Mouse (Mus musculus): ENCODE measurements at regions not wholly inside any gene's neighbourhood (a gene's known extent, or its start where the extent isn't known, plus 50 kb on each side); places are given as distances from the start of the nearest gene placed in this dataset.

DNA sequence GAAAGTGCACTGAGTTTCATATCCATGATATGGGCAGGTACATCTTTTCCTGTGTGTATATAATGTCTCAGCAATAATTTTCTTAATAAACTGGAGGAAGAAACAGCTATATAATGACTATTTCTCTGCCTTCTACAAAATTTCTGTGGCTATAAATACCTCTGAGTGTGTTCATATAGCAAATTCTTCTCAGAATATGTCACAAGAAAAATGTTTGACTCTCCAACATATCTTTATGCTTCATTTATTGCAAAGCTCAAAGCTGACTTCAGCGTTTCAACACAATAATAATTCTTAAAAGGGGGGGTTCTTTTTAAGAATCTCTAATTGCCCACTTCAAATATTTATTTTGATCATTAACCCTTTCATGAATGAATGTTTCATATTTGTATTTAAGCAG is 310.0 kb upstream of the Paip1 start:
- no peak for DNase-seq (ENCODE audit: extremely low spot score, low spot score)

DNA sequence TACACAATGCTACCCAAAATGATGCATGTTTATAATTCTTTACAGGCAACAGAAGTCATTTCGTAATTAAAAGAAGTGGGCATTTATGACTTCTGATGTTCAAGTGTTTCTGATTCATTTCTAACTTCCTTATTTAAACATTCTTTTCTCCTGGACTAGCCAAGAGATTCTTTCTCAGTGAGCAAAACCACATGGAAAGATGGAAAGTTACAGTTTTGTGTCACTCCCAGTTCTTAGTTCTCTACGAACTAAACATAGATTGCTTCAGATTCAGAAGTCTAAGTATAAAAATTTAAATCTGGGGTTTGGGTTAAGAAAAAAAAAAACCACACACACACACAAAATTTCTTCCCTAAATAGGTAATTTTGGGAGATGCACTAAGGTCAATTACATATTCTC is 288.0 kb upstream of the Paip1 start:
- no peak for DNase-seq (ENCODE audit: extremely low spot score, low spot score)

GRCm38 (mm10) chr13:119143351-119143750 is 285.1 kb upstream of the Paip1 start:
- no peak for DNase-seq (ENCODE audit: extremely low spot score, low spot score)

- no peak for DNase-seq (ENCODE audit: extremely low spot score, low spot score)
These were observed 282.7 kb upstream of the Paip1 start for GRCm38 (mm10) chr13:119145713-119146112.

GRCm38 (mm10) chr13:119147701-119148100 is 280.7 kb upstream of the Paip1 start:
- DNase-seq (ENCODE audit: extremely low spot score, low spot score): no peak

- no peak for DNase-seq (ENCODE audit: extremely low spot score, low spot score)
These were observed 279.3 kb upstream of the Paip1 start for GRCm38 (mm10) chr13:119149141-119149540.

DNA sequence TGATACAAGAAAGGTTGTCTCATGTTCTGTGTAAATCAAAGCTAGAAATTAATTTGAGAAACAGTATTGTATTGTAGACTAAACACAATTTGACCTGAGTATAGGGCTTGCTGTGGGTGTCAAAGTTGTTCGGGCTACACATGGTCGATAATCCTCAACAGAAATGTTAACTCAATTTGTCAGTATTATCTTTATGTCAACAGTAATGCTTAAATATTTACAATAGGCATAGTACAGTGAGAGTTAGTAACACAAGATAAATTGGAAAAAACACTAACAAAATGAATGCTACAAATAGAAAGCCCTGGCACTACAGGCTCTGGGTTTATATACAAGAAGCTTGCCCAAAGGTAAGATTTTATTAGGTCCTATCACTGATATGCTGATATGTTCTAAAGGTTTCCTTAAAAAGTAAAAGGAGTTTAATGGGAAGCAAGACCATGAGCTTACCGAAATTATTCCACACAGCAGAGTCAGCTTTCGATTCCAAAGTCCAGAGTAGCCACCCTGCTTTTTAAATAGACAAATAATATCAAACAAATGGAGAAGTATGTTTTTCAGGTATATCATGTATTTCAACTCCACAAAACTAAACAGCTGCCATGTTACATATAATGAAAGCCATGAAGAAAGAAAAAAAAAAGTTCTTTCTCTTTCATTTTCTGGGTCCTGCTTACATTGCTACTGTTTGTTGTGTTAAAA is 277.4 kb upstream of the Paip1 start:
- DNase-seq (ENCODE audit: extremely low spot score, low spot score): no peak

DNA sequence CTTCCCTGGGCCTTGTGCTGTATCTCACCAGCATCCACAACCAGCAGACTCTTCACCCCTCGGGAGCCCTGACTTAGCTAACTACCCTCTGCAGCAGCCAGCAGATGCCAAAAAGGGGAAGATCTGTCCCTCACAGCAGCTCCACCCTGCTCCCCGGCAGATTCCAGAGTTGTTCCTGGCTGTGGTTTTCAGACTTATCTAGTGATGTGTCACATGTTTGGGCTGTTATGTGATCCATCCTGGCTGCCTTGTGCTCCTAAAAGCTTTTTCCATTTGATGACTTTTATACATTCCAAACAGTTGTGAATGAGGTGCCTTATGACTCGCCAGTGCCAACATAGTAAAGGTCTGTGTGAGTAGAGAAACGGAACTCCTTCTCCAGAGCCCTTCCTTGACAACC is 250.6 kb upstream of the Paip1 start:
- DNase-seq (ENCODE audit: extremely low spot score, low spot score): no peak

DNA sequence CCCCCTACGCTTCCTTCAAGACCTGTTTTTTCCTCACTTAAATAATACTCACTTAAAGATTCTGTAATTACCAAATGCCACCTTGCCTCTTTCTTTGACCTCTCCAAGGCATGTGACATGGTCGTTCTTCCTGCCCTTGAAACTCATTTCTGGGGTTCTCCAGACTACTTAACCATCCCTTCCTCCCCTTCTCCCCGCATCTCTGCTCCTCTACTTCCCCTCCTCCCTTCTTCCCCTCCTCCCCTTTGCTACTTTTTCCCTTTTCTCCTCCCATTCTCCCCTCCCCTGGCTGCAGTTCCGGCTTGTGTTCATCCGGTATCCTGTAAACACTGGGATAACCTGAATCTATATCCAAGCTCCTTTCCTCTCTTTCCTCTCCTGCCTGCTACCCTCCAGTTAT is 250.2 kb upstream of the Paip1 start:
- no peak for DNase-seq (ENCODE audit: extremely low spot score, low spot score)

- no peak for DNase-seq (ENCODE audit: extremely low spot score, low spot score)
These were observed 249.1 kb upstream of the Paip1 start for GRCm38 (mm10) chr13:119179157-119179920.

- DNase-seq (ENCODE audit: extremely low spot score, low spot score): no peak
These were observed 244.0 kb upstream of the Paip1 start for GRCm38 (mm10) chr13:119184322-119184877.

- no peak for DNase-seq (ENCODE audit: extremely low spot score, low spot score)
These were observed 242.7 kb upstream of the Paip1 start for GRCm38 (mm10) chr13:119185567-119186143.

DNA sequence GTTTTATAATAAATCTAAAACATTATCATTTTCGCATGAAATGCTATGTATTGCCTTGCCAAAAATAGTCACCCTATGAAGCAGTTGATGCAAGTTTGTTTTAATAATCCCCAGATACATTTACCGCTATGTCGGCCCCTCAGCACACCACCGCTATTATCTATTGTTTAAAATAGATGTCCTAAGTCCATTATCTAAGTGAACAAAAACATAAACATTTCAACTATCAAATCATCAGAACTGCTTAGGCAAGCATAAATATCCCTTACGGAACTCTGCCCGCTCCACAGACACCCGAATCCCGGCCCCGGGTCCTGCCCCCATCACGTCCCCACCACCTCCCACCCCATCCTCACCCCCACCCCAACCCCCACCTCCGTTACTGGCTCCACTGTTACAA is 196.8 kb upstream of the Paip1 start:
- DNase-seq (ENCODE audit: extremely low spot score, low spot score): no peak

DNA sequence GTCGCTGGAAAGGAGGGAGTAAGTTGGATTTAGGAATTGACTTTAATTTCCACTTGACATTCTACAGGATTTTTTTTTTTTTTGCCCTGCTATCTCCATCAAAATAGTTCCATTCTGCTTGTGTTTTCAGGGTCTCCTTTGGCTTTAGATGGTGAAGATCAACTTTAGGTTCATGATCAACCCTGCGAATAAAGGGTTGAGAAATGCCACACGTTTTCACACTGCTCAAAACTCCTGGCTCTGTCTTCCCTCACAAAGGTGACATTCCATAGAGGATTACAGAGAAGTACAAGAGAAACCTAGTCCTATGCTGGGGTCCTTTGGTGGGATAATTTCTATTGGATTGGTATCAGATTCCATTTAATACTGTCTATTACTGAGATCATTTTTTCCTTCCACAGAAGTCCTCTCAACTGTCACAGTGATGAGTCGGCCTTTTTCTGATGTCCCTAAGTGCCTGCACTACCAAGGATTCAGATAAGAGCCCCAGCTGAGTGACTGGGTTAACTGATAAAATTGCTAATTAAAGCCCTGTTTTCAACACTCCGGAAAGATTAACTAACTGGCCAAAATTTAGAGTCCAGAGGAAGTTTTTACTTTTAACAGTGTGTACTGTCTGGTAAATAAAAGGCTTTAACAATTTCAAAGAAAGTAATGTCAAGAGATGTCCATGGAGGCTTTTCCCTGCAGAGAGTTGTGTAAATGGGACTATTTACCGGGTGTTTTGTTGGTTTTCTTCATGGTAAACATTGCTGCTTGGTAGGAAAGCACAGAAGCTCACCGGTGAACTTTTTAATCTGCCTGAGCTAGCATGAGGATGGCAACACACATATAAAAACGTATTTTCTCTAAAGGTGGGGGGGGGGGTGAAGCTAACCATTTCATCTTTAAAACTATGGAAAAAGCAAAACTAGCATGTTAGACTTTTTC is 196.0 kb upstream of the Paip1 start:
- no peak for DNase-seq (ENCODE audit: extremely low spot score, low spot score)

GRCm38 (mm10) chr13:119233030-119233385 is 195.4 kb upstream of the Paip1 start:
- no peak for DNase-seq (ENCODE audit: extremely low spot score, low spot score)

GRCm38 (mm10) chr13:119233869-119234268 is 194.5 kb upstream of the Paip1 start:
- DNase-seq (ENCODE audit: extremely low spot score, low spot score): no peak

DNA sequence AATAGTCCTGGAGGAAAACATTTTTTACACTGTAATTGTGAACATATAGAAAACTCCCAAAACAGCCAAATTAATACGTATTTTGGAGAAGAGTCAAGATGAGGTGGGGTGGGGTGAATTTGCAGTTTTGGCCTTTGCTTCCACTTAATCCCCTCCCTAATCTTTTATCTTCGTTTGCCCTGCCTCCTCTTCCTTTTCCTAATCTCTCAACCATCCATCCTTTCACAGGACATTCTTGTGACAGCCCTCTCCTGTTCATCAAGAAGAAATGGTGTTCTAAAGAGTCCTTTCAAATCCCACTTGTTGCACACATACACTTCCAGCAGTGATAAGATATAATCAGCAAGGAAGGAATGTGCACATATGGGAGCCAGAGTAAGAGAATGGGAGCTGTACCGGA is 186.0 kb upstream of the Paip1 start:
- DNase-seq (ENCODE audit: extremely low spot score, low spot score): no peak

DNA sequence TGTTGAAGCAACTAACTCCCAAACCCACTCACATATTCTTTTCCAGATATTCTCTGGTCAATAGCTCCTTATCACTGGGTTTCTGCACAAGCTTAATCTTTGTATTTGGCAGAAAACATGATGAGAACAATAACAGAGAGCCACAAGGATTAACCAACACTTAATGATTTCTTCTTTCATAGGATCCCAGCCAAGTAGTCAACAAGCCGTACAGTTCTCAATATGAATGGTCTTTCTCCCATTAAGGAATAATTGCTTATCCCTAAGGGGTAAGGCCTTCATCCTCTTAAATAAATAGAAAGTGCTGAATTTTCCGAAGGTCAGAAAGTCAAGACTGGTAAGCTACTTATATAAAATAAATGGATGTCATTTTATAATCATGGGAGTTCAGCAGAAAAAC is 181.3 kb upstream of the Paip1 start:
- no peak for DNase-seq (ENCODE audit: extremely low spot score, low spot score)

DNA sequence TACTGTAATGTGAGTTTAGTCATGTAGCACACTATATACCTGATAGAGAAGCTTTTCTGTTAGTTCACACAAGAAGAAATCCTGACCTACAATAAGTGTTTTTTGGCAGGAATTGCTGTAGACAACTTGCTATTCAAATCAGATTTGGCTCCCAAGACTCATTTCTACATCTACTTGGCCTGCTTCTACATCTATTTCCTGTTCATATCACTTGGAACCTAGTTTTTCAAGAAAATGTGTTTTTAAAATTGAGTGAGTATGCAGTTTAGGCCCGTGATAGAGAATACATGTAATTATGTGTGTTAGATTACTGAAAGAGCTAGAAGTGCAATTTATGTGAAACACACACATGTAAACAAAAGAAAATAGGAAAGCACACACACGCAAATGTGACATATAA is 176.4 kb upstream of the Paip1 start:
- DNase-seq (ENCODE audit: extremely low spot score, low spot score): no peak

- DNase-seq (ENCODE audit: extremely low spot score, low spot score): no peak
These were observed 172.1 kb upstream of the Paip1 start for GRCm38 (mm10) chr13:119256350-119256749.

DNA sequence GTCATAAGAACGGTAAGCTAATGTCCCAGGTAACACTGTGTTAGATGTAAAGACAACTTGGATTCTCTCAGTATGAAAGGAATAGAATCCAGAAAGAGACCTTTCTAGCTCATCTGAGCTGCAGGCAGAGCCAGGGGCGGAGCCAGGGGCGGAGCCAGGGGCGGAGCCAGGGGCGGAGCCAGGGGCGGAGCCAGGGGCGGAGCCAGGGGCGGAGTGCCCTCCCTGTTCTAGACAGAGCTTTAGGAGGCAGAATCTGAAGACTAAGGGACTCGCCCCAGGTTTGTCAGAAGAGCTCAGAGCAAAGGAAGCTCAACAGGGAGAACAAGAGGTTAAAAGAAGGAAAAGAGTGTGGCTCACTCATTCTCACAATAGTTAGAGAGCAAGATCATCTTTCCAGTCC is 169.9 kb upstream of the Paip1 start:
- no peak for DNase-seq (ENCODE audit: extremely low spot score, low spot score)
